Mouse (Mus musculus): ENCODE measurements at regions not wholly inside any gene's neighbourhood (a gene's known extent, or its start where the extent isn't known, plus 50 kb on each side); places are given as distances from the start of the nearest gene placed in this dataset.
"Not testable (repeated sequence)": the region's sequence is repeated elsewhere in the genome, so short reads cannot be mapped to it uniquely, and the experiment has no call there.

DNA sequence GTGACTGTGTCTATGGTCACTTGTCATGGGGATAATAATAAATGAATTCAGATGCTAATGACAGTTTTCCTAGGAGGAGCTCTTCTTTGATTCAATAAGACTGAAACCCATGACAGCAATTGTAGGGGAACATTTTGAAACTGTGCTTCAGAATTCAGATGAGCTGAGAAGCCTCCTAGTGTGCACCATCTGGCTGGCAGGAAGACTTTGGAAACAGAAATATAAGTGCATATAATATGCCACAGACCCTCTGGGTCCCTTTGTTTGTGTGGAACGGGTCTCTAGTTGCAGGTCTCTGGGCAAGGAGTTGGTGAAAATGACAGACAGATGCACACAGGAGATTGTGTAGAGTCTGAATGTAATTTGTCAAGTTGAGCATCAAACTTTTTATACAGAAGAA is 1043.3 kb upstream of the Cntnap5a start:
- no peak for TF ChIP-seq POLR2A (IDR thresholded peaks at IDR 0.05; ENCODE audit: insufficient read length, low read depth)
- TF ChIP-seq E2F4 (IDR thresholded peaks at IDR 0.05; ENCODE audit: insufficient read depth), result no peak
- H3K4me3 ChIP-seq, result no peak overlapping the region
- no peaks in the 10 kb centered on the region for H3K79me2 ChIP-seq (ENCODE audit: control insufficient read depth, insufficient read depth)
- no peaks in the 10 kb centered on the region for H3K36me3 ChIP-seq (ENCODE audit: control insufficient read depth, insufficient read depth)
- H3ac ChIP-seq (ENCODE audit: control insufficient read depth, insufficient read length), result no peak overlapping the region
- no peak overlapping the region for H3K4me2 ChIP-seq (ENCODE audit: low read depth)
- H3K27me3 ChIP-seq (ENCODE audit: control insufficient read depth, insufficient read depth, insufficient read length), result no peaks in the 10 kb centered on the region

DNA sequence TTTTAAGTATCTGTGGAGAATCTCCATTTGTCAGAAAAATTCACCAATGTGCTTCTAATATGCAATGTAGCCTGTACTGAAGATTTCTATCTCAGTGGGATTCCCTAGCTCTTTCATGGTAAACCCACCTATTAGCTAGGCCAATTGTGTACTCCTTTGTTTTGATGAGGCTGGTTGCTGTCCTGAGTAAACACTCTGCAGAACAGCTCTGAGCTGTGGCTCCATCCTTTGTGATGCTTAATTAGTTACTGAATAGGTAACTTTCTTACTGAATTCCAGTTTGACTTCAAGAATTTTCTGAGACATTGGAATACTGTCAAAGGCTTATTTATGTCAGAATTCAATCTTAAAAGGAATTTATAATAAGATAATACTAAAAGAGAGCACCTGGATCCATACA is 1042.7 kb upstream of the Cntnap5a start:
- H3K4me3 ChIP-seq; H3K79me2 ChIP-seq (ENCODE audit: control insufficient read depth, insufficient read depth); H3K4me2 ChIP-seq (ENCODE audit: low read depth); H3ac ChIP-seq (ENCODE audit: control insufficient read depth, insufficient read length); H3K27me3 ChIP-seq (ENCODE audit: control insufficient read depth, insufficient read depth, insufficient read length); H3K36me3 ChIP-seq (ENCODE audit: control insufficient read depth, insufficient read depth): not testable (repeated sequence)

DNA sequence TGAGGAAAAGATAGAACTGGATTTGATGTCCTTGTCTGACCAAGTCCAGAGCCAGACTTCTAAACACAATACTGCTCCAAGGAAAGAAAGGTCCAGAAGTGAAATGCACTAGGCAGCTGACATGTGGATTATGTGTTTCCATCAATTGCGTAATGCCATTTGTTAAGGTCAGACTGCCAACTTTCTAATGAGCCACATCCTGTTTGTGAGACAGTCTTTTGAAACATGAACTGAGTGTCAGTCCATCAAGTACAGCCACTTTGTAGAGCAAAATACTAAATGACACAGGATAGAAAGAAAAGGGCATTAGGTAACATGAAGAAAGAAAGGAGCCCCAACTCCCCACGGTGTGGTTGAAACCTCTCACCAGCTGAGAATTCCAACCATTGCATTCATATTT is 1010.6 kb upstream of the Cntnap5a start:
- TF ChIP-seq REST (IDR thresholded peaks at IDR 0.05; ENCODE audit: insufficient read depth, insufficient read length) (no peak), TCF12 (IDR thresholded peaks at IDR 0.05; ENCODE audit: insufficient read depth, poor library complexity, severe bottlenecking) (peak; percentile 53), POLR2AphosphoS2 (IDR thresholded peaks at IDR 0.05; ENCODE audit: insufficient read length, low read depth) (no peak), TCF3 (IDR thresholded peaks at IDR 0.05; ENCODE audit: insufficient read length, low read depth) (peak; percentile 46), MYOG (IDR thresholded peaks at IDR 0.05; ENCODE audit: control insufficient read depth in 1 of 3, insufficient read depth in 1 of 3, insufficient read length in 2 of 3, low read depth in 2 of 3) (peak in 2 of 3 experiments; percentile 56 to 87), CEBPB (IDR thresholded peaks at IDR 0.05; ENCODE audit: insufficient read depth, poor library complexity, severe bottlenecking) (peak; percentile 99), MYOD1 (IDR thresholded peaks at IDR 0.05; ENCODE audit: control insufficient read depth in 1 of 3, insufficient read length in 2 of 3, low read depth in 2 of 3) (peak; percentile 64 to 81 (median 66))
- Histone ChIP-seq H3K79me2 (ENCODE audit: control insufficient read depth, insufficient read depth) (no peaks in the 10 kb centered on the region), H3ac (ENCODE audit: control insufficient read depth, insufficient read length) (no peak overlapping the region), H3K4me3 (no peak overlapping the region), H3K27me3 (ENCODE audit: control insufficient read depth, insufficient read depth, insufficient read length) (no peaks in the 10 kb centered on the region), H3K4me2 (ENCODE audit: low read depth) (peak overlapping the region; percentile 69), H3K36me3 (ENCODE audit: control insufficient read depth, insufficient read depth) (no peaks in the 10 kb centered on the region)

DNA sequence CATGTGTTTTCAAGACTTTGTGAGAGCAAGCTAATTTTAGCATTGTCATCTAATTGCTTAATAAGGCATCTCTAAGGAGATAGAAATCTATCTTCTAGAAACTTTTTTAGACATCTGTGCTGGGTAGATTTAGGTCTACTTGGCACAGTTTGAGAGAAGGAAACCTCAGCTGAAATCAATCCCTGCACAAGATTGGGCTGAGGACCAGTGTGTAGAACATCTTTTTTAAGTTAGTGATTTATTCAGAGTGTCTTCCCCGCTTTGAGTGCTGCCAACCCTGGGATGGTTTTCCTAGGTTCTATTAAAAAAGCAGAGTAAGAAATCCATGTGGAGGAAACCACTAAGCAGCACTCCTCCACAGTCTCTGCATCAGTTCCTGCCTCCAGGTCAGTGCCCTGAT is 1003.3 kb upstream of the Cntnap5a start:
- TF ChIP-seq USF1 (IDR thresholded peaks at IDR 0.05; ENCODE audit: low read depth) (no peak), POLR2A (IDR thresholded peaks at IDR 0.05; ENCODE audit: insufficient read length, low read depth) (no peak), TCF12 (IDR thresholded peaks at IDR 0.05; ENCODE audit: insufficient read depth, poor library complexity, severe bottlenecking) (no peak)
- no peaks in the 10 kb centered on the region for H3K27me3 ChIP-seq (ENCODE audit: control insufficient read depth, insufficient read depth, insufficient read length)
- no peak overlapping the region for H3K4me2 ChIP-seq (ENCODE audit: low read depth)
- no peak overlapping the region for H3ac ChIP-seq (ENCODE audit: control insufficient read depth, insufficient read length)
- no peak overlapping the region for H3K4me3 ChIP-seq
- no peaks in the 10 kb centered on the region for H3K79me2 ChIP-seq (ENCODE audit: control insufficient read depth, insufficient read depth)
- H3K36me3 ChIP-seq (ENCODE audit: control insufficient read depth, insufficient read depth), result no peaks in the 10 kb centered on the region

DNA sequence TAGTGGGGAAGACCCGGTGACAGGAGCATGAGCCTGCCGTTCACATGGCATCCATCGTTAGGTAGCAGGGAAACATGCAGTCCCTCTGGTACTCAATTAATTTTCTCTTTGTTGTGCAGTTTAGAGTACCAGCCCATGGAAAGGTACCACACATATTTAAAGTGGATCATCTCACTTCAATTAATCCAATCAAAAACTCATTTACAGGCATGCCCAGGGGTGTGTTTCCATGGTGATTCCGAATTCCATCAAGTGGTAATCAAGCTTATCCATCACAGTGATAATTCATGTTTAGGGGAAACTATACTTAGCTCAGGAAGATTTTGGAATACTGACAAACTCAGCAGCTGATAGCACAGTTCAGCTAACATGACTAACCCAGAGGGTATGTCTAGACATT is 963.4 kb upstream of the Cntnap5a start:
- no peak for TF ChIP-seq MYOG (IDR thresholded peaks at IDR 0.05; ENCODE audit: control insufficient read depth in 1 of 3, insufficient read depth in 1 of 3, insufficient read length in 2 of 3, low read depth in 2 of 3)
- no peak for TF ChIP-seq REST (IDR thresholded peaks at IDR 0.05; ENCODE audit: insufficient read depth, insufficient read length)
- no peak for TF ChIP-seq TCF3 (IDR thresholded peaks at IDR 0.05; ENCODE audit: insufficient read length, low read depth)
- TF ChIP-seq TCF12 (IDR thresholded peaks at IDR 0.05; ENCODE audit: insufficient read depth, poor library complexity, severe bottlenecking), result no peak
- TF ChIP-seq SRF (IDR thresholded peaks at IDR 0.05; ENCODE audit: control insufficient read depth, insufficient read length, low read depth), result no peak
- no peak for TF ChIP-seq POLR2AphosphoS2 (IDR thresholded peaks at IDR 0.05; ENCODE audit: insufficient read length, low read depth)
- no peak for TF ChIP-seq USF1 (IDR thresholded peaks at IDR 0.05; ENCODE audit: low read depth)
- no peak for TF ChIP-seq MAX (IDR thresholded peaks at IDR 0.05; ENCODE audit: low read depth)
- TF ChIP-seq CEBPB (IDR thresholded peaks at IDR 0.05; ENCODE audit: insufficient read depth, poor library complexity, severe bottlenecking), result no peak
- TF ChIP-seq MYOD1 (IDR thresholded peaks at IDR 0.05; ENCODE audit: control insufficient read depth in 1 of 3, insufficient read length in 2 of 3, low read depth in 2 of 3), result no peak
- no peak for TF ChIP-seq E2F4 (IDR thresholded peaks at IDR 0.05; ENCODE audit: insufficient read depth)
- no peak for TF ChIP-seq POLR2A (IDR thresholded peaks at IDR 0.05; ENCODE audit: insufficient read length, low read depth)
- Histone ChIP-seq H3K4me2 (ENCODE audit: low read depth) (no peak overlapping the region), H3K36me3 (ENCODE audit: control insufficient read depth, insufficient read depth) (no peaks in the 10 kb centered on the region), H3K79me2 (ENCODE audit: control insufficient read depth, insufficient read depth) (no peaks in the 10 kb centered on the region), H3ac (ENCODE audit: control insufficient read depth, insufficient read length) (no peak overlapping the region), H3K27me3 (ENCODE audit: control insufficient read depth, insufficient read depth, insufficient read length) (no peaks in the 10 kb centered on the region), H3K4me3 (no peak overlapping the region)

DNA sequence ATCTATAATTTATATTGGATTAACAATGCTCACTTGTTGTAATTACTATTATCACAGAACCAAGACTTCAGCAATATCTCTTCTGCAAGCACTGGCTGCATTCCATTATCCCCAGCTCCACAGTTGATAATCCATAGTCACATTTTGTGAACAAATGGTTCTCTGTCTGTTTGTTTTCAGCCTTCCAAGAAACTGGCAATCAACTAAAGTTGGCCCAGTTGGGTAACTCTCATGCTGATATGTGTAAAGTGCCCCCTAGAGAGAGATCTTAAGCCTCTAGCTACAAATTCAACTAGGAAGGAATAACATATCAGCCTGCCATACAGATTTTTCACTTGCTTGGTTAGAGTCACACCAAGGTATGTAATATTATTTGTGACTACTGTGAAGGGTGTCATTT is 955.4 kb upstream of the Cntnap5a start:
- H3K36me3 ChIP-seq (ENCODE audit: control insufficient read depth, insufficient read depth), result no peaks in the 10 kb centered on the region
- H3K4me3 ChIP-seq, result no peak overlapping the region
- no peaks in the 10 kb centered on the region for H3K27me3 ChIP-seq (ENCODE audit: control insufficient read depth, insufficient read depth, insufficient read length)
- TF ChIP-seq MAX (IDR thresholded peaks at IDR 0.05; ENCODE audit: low read depth), result no peak
- no peak for TF ChIP-seq USF1 (IDR thresholded peaks at IDR 0.05; ENCODE audit: low read depth)
- no peak for TF ChIP-seq E2F4 (IDR thresholded peaks at IDR 0.05; ENCODE audit: insufficient read depth)
- TF ChIP-seq SRF (IDR thresholded peaks at IDR 0.05; ENCODE audit: control insufficient read depth, insufficient read length, low read depth), result no peak
- TF ChIP-seq MYOG (IDR thresholded peaks at IDR 0.05; ENCODE audit: control insufficient read depth in 1 of 3, insufficient read depth in 1 of 3, insufficient read length in 2 of 3, low read depth in 2 of 3), result no peak
- TF ChIP-seq TCF12 (IDR thresholded peaks at IDR 0.05; ENCODE audit: insufficient read depth, poor library complexity, severe bottlenecking), result no peak
- TF ChIP-seq REST (IDR thresholded peaks at IDR 0.05; ENCODE audit: insufficient read depth, insufficient read length), result no peak
- no peak for TF ChIP-seq MYOD1 (IDR thresholded peaks at IDR 0.05; ENCODE audit: control insufficient read depth in 1 of 3, insufficient read length in 2 of 3, low read depth in 2 of 3)
- no peak for TF ChIP-seq POLR2AphosphoS2 (IDR thresholded peaks at IDR 0.05; ENCODE audit: insufficient read length, low read depth)
- TF ChIP-seq CEBPB (IDR thresholded peaks at IDR 0.05; ENCODE audit: insufficient read depth, poor library complexity, severe bottlenecking), result no peak
- H3K79me2 ChIP-seq (ENCODE audit: control insufficient read depth, insufficient read depth), result no peaks in the 10 kb centered on the region
- H3ac ChIP-seq (ENCODE audit: control insufficient read depth, insufficient read length), result no peak overlapping the region
- no peak overlapping the region for H3K4me2 ChIP-seq (ENCODE audit: low read depth)
